Mouse (Mus musculus) ES-E14 (cell line): ENCODE measurements at regions not wholly inside any gene's neighbourhood (a gene's known extent, or its start where the extent isn't known, plus 50 kb on each side); places are given as distances from the start of the nearest gene placed in this dataset.

Source experiments
- HCFC1 ChIP-seq: IDR thresholded peaks from 2 replicates; pipeline ENCODE4 v1.6.1; 2012; ENCODE audit warnings: low read length, inconsistent platforms, borderline replicate concordance; ENCODE audit not compliant: insufficient read depth
- MAFK ChIP-seq: IDR thresholded peaks from 2 replicates; pipeline ENCODE4 v1.6.1; 2014; ENCODE audit warnings: mild to moderate bottlenecking, low read depth, low read length, inconsistent platforms; ENCODE audit not compliant: insufficient read depth

DNA sequence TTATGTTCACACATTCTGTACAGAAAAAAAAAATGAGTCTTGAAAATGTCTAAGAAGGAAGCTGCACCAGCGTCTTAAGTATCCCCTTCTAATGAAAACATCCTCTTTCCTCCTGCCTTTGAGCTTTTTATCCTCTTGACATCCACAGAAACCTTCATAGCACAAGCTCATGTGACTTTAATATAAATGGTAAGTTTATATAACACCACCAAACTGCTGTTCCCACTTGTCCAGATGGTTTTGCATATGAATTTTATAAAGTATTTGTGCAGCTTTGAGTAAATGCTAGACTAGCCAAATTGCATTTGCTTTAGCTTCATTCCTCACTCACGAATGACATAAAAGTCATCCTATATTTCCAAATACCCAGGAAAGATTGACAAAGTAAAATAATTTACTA lies 1493.3 kb upstream of the Tenm2 start:
- TF ChIP-seq MAFK (no peak), HCFC1 (no peak)
